Mouse (Mus musculus) gastrocnemius, adult 8-10 months (tissue): ENCODE measurements around the gene Emc10. TPM values are rescaled to one million over a fixed set of nuclear protein-coding genes. Genes with fewer than 3 reads are reported as not detected.

Experiments used
- DNase-seq, 2 experiments: peaks; one replicate each; pipeline ENCODE4 v3.0.0; 2022; ENCODE audit warnings: low spot score in 2 of 2
- total RNA-seq, 4 experiments: library from RNA; stranded (reverse); gene quantifications; 2 replicates each; pipeline ENCODE4 v1.2.4; 2022

The Emc10 gene
- total RNA-seq, 4 experiments from 2014 or later = 48.6 to 53.7 (median 51.8) TPM

- DNase-seq = no peak
These were observed 31.2 kb downstream of the Emc10 start, which contains the start of gene Aspdh for GRCm38 (mm10) chr7:44465111-44465510. TSS of gene Aspdh (plus strand) at chr7:44465391.

GRCm38 (mm10) chr7:44464511-44464910, 31.8 kb downstream of the Emc10 start:
- no peak for DNase-seq

- no peak for DNase-seq
These were observed 32.6 kb downstream of the Emc10 start for GRCm38 (mm10) chr7:44463556-44464225.

- no peak for DNase-seq
These were observed 33.3 kb downstream of the Emc10 start for GRCm38 (mm10) chr7:44463056-44463425.

GRCm38 (mm10) chr7:44462218-44463055, 33.9 kb downstream of the Emc10 start:
- DNase-seq = no peak

GRCm38 (mm10) chr7:44461503-44462217, 34.7 kb downstream of the Emc10 start:
- no peak for DNase-seq

GRCm38 (mm10) chr7:44460767-44461502, 35.4 kb downstream of the Emc10 start:
- no peak for DNase-seq

- peak in 1 of 2 experiments; percentile 0 for DNase-seq
These were observed 36.3 kb downstream of the Emc10 start for GRCm38 (mm10) chr7:44460067-44460466.

- DNase-seq = no peak
These were observed 40.0 kb downstream of the Emc10 start for GRCm38 (mm10) chr7:44456302-44456701.

GRCm38 (mm10) chr7:44453256-44453655, 43.1 kb downstream of the Emc10 start:
- no peak for DNase-seq

- DNase-seq = no peak
These were observed 50.1 kb downstream of the Emc10 start for GRCm38 (mm10) chr7:44446070-44446855.

- DNase-seq = no peak
These were observed 50.8 kb downstream of the Emc10 start for GRCm38 (mm10) chr7:44445528-44445923.

- no peak for DNase-seq
These were observed 51.3 kb downstream of the Emc10 start for GRCm38 (mm10) chr7:44444886-44445527.

GRCm38 (mm10) chr7:44443268-44444173, 52.8 kb downstream of the Emc10 start:
- no peak for DNase-seq

GRCm38 (mm10) chr7:44442407-44442821, 53.9 kb downstream of the Emc10 start:
- no peak for DNase-seq

- no peak for DNase-seq
These were observed 54.6 kb downstream of the Emc10 start for GRCm38 (mm10) chr7:44441648-44442109.

- DNase-seq = no peak
These were observed 55.1 kb downstream of the Emc10 start for GRCm38 (mm10) chr7:44441180-44441579.

GRCm38 (mm10) chr7:44440479-44440878, 55.9 kb downstream of the Emc10 start:
- DNase-seq = no peak
